Mouse (Mus musculus) MN1 (cell line): ENCODE results near the gene Ankfy1.
"Not testable (repeated sequence)": the region's sequence is repeated elsewhere in the genome, so short reads cannot be mapped to it uniquely, and the experiment has no call there.

Experiments
- DNase-seq: peaks from one replicate; pipeline ENCODE4 v3.0.0-alpha.2; 2016; ENCODE audit warnings: low spot score

Ankfy1 gene

GRCm38 (mm10) chr11:72689551-72690510 lies at the start of gene Ankfy1:
Gene Ankfy1, plus strand, starts transcription at chr11:72690006.
- DNase-seq: peak; percentile 96

GRCm38 (mm10) chr11:72642730-72643129 lies 47.1 kb upstream of the Ankfy1 start:
- DNase-seq: no peak

GRCm38 (mm10) chr11:72645386-72645785 lies 44.4 kb upstream of the Ankfy1 start:
- no peak for DNase-seq

GRCm38 (mm10) chr11:72650347-72650746 lies 39.5 kb upstream of the Ankfy1 start:
- DNase-seq: no peak

GRCm38 (mm10) chr11:72659918-72660317 lies 29.9 kb upstream of the Ankfy1 start:
- DNase-seq: no peak

GRCm38 (mm10) chr11:72660359-72660758 lies 29.4 kb upstream of the Ankfy1 start:
- no peak for DNase-seq

- DNase-seq: no peak
Observed at GRCm38 (mm10) chr11:72664641-72665040, 25.2 kb upstream of the Ankfy1 start.

GRCm38 (mm10) chr11:72670634-72671033 lies 19.2 kb upstream of the Ankfy1 start:
- no peak for DNase-seq

- DNase-seq: no peak
Observed at GRCm38 (mm10) chr11:72671294-72671988, 18.4 kb upstream of the Ankfy1 start.

- DNase-seq: no peak
Observed at GRCm38 (mm10) chr11:72672438-72672837, 17.4 kb upstream of the Ankfy1 start.

- no peak for DNase-seq
Observed at GRCm38 (mm10) chr11:72675280-72675679, 14.5 kb upstream of the Ankfy1 start.

- DNase-seq: peak; percentile 49
Observed at GRCm38 (mm10) chr11:72680726-72681125, 9.1 kb upstream of the Ankfy1 start.

GRCm38 (mm10) chr11:72683402-72683801 lies 6.4 kb upstream of the Ankfy1 start:
- no peak for DNase-seq

- no peak for DNase-seq
Observed at GRCm38 (mm10) chr11:72686697-72687096, 3.1 kb upstream of the Ankfy1 start.

- no peak for DNase-seq
Observed at GRCm38 (mm10) chr11:72688242-72688641, 1.6 kb upstream of the Ankfy1 start.

GRCm38 (mm10) chr11:72689115-72689514 lies 691 bp upstream of the Ankfy1 start:
- no peak for DNase-seq

- DNase-seq: no peak
Observed at GRCm38 (mm10) chr11:72692353-72692752, 2.5 kb downstream of the Ankfy1 start.

GRCm38 (mm10) chr11:72695025-72695424 lies 5.2 kb downstream of the Ankfy1 start:
- no peak for DNase-seq

GRCm38 (mm10) chr11:72696368-72696971 lies 6.7 kb downstream of the Ankfy1 start:
- no peak for DNase-seq

GRCm38 (mm10) chr11:72697323-72697722 lies 7.5 kb downstream of the Ankfy1 start:
- no peak for DNase-seq

- not testable (repeated sequence) for DNase-seq
Observed at GRCm38 (mm10) chr11:72705111-72705510, 15.3 kb downstream of the Ankfy1 start.

GRCm38 (mm10) chr11:72712721-72713120 lies 22.9 kb downstream of the Ankfy1 start:
- DNase-seq: peak; percentile 15

GRCm38 (mm10) chr11:72718161-72718560 lies 28.4 kb downstream of the Ankfy1 start:
- no peak for DNase-seq
